Mouse (Mus musculus) hindbrain, embryonic 15.5 days (tissue): ENCODE results near the gene Myo15b. TPM values are rescaled to one million over a fixed set of nuclear protein-coding genes. Genes with fewer than 3 reads are reported as not detected.

Experiments
- ATAC-seq: fragments of 200-750 bp; cut with Nextera tagmentation; 2 replicates; pipeline ENCODE4 v1.8.0; 2017; ENCODE audit warnings: low read depth, moderate number of reproducible peaks, moderate TSS enrichment; ENCODE audit not compliant: low FRiP score
- H3K27ac ChIP-seq: fragments of 300-500 bp; sonication (generic); replicated peaks from 2 replicates; pipeline ENCODE4 v1.5.1; 2015; ENCODE audit warnings: mild to moderate bottlenecking, inconsistent platforms
- H3K27me3 ChIP-seq: fragments of 300-500 bp; sonication (generic); 2 replicates; pipeline ENCODE4 v1.6.1; 2015; ENCODE audit warnings: control low read depth, inconsistent platforms
- H3K36me3 ChIP-seq: fragments of 300-500 bp; sonication (generic); 2 replicates; pipeline ENCODE4 v1.6.1; 2015; ENCODE audit warnings: control low read depth, inconsistent platforms
- H3K4me1 ChIP-seq: fragments of 300-500 bp; sonication (generic); replicated peaks from 2 replicates; pipeline ENCODE4 v1.6.1; 2015; ENCODE audit warnings: control low read depth, inconsistent platforms
- H3K4me2 ChIP-seq: fragments of 300-500 bp; sonication (generic); 2 replicates; pipeline ENCODE4 v1.6.1; 2015; ENCODE audit warnings: moderate library complexity, mild to moderate bottlenecking, inconsistent platforms
- H3K4me3 ChIP-seq: fragments of 300-500 bp; sonication (generic); 2 replicates; pipeline ENCODE4 v1.5.1; 2015; ENCODE audit warnings: mild to moderate bottlenecking, inconsistent platforms
- H3K9ac ChIP-seq: fragments of 300-500 bp; sonication (generic); 2 replicates; pipeline ENCODE4 v1.6.1; 2015; ENCODE audit warnings: inconsistent platforms
- H3K9me3 ChIP-seq: fragments of 300-500 bp; sonication (generic); 2 replicates; pipeline ENCODE4 v1.6.1; 2016; ENCODE audit warnings: control low read depth, inconsistent platforms
- WGBS: fragments of 180-500 bp; shearing (Covaris S2); methylation state at CpG from one replicate; pipeline ENCODE4 v1.1.7; 2015; 5-methylcytosine and 5-hydroxymethylcytosine counted together
- polyA plus RNA-seq: library from polyadenylated mRNA; unstranded; fragments of >200 nt; fragmentation: Nextera tagmentation; extraction: Ambion mirVana; gene quantifications from 2 replicates; pipeline ENCODE4 v1.2.1, GENCODE M21; 2015

Gene Myo15b
- polyA plus RNA-seq, 1 experiment from 2014 or later = 0.19 TPM

- H3K4me3 ChIP-seq = no peak overlapping the region
- WGBS = 92% methylated on average over 16 of the region's 16 CpGs
- H3K36me3 ChIP-seq = peaks cover 38% of the 10 kb centered on the region
- no peak for ATAC-seq
- H3K27ac ChIP-seq = no peak overlapping the region
- peaks cover 27% of the 10 kb centered on the region for H3K4me1 ChIP-seq
- H3K9ac ChIP-seq = no peak overlapping the region
- no peak overlapping the region for H3K4me2 ChIP-seq
- H3K27me3 ChIP-seq = peaks cover 28% of the 10 kb centered on the region
- no peaks in the 10 kb centered on the region for H3K9me3 ChIP-seq
These were observed 38.1 kb upstream of the Myo15b start for GRCm38 (mm10) chr11:115819915-115820623.

- no peak overlapping the region for H3K4me2 ChIP-seq
- no peak overlapping the region for H3K4me3 ChIP-seq
- no peaks in the 10 kb centered on the region for H3K9me3 ChIP-seq
- no peak overlapping the region for H3K9ac ChIP-seq
- WGBS = 86% methylated on average over 4 of the region's 4 CpGs
- no peak overlapping the region for H3K27ac ChIP-seq
- peaks cover 37% of the 10 kb centered on the region for H3K27me3 ChIP-seq
- ATAC-seq = 0 out of 2 replicates have a peak, but pooled peaks have one; percentile 9
- peaks cover 18% of the 10 kb centered on the region for H3K4me1 ChIP-seq
- H3K36me3 ChIP-seq = peaks cover 38% of the 10 kb centered on the region
These were observed 37.2 kb upstream of the Myo15b start for GRCm38 (mm10) chr11:115821001-115821400.

DNA sequence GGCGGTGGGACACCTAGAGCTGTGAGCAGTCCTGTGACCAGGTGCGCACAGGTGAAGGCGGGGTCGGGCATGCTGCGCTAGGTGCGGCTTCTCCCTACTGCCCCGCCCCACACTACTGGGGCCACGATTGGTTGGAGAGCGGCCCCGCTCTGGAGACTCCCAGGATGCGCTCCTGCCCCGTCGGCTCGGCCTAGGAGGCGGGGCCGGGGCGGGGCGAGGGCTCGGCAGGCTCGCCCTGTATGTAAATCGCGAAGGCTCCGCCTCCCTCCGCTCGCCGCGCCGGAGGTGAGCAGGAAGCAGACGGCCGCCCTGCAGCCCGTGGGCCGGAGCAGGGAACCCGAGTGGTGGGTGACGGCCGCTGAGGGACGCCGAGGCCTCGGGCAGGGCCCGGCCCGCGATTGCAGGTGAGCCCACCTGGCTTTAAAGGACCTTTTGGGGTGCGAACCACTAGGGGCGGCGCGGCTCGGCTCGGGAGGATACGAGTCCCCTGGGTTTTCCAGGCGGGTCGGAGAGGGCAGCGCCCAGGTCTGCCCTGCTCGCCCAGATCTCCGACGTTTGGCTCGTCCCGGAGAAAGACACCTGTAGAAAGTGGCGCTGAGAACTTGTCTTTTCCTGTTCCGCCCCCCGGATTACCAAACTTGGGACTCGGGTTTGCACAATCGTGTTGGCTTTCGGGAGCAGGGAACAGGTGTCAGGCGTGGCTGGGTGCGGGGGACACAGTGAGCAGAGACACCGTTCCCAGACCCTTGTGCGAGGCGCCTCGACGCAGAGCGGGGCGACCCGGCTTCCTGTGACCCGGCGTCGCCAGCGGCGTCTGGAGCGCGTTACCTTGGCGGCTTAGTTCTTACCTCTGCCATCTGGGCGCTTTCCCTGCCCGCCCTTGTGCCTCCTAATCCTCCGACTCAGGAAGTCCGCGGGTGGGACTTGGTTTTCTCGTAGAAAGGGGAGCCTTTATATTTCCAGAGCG lies 34.1 kb upstream of the Myo15b start, which contains the start of gene Llgl2:
TSS of gene Llgl2 (plus strand) at position 276 of the 967 bp plus-strand sequence.
- Histone ChIP-seq H3K4me3 (peak within 1 kb of the TSS; percentile 55), H3K27ac (no peak within 1 kb of the TSS), H3K9me3 (no peaks in the 10 kb centered on the region), H3K4me2 (peak within 1 kb of the TSS; percentile 95), H3K4me1 (peaks cover 12% of the 10 kb centered on the region), H3K9ac (peak within 1 kb of the TSS; percentile 39), H3K36me3 (peaks cover 28% of the 10 kb centered on the region), H3K27me3 (peaks cover 47% of the 10 kb centered on the region)
- WGBS = under 1% methylated on average over 86 of the region's 87 CpGs
- peak; percentile 79; the same call in 1 of the 2 replicates for ATAC-seq

GRCm38 (mm10) chr11:115824813-115825212 lies 33.4 kb upstream of the Myo15b start:
- ATAC-seq = no peak
- Histone ChIP-seq H3K36me3 (peaks cover 24% of the 10 kb centered on the region), H3K27me3 (peaks cover 49% of the 10 kb centered on the region), H3K9me3 (no peaks in the 10 kb centered on the region), H3K9ac (no peak overlapping the region), H3K27ac (no peak overlapping the region), H3K4me1 (peaks cover 12% of the 10 kb centered on the region), H3K4me3 (0 out of 2 replicates have a peak overlapping the region, but pooled peaks have one; percentile 55), H3K4me2 (peak overlapping the region; percentile 95)
- 17% methylated on average over 11 of the region's 11 CpGs for WGBS

DNA sequence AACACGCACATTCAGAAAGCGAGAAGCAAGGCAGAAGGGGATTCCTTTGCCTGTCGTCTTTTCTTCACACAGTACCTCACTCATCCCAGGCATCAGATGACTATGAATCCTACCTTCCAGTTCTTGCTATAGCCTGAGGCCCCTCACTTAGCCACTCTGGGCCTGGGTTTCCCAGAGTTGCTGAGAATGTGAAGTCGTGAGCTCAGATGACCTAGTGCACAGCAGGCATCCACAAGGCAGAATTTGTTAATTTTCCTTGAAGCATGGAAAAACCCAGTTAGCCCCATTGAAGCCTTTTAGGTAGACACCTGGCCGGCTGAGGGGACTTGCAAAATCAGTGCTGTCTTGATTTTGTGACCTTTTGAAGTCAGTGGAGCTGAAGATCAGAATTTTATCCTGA lies 31.7 kb upstream of the Myo15b start:
- Histone ChIP-seq H3K9ac (no peak overlapping the region), H3K4me3 (no peak overlapping the region), H3K4me1 (peaks cover 12% of the 10 kb centered on the region), H3K27me3 (peaks cover 64% of the 10 kb centered on the region), H3K27ac (no peak overlapping the region), H3K4me2 (no peak overlapping the region), H3K36me3 (peaks cover 12% of the 10 kb centered on the region; the same call in 1 of the 2 replicates), H3K9me3 (no peaks in the 10 kb centered on the region)
- WGBS = 45% methylated on average over 5 of the region's 5 CpGs
- ATAC-seq = no peak

DNA sequence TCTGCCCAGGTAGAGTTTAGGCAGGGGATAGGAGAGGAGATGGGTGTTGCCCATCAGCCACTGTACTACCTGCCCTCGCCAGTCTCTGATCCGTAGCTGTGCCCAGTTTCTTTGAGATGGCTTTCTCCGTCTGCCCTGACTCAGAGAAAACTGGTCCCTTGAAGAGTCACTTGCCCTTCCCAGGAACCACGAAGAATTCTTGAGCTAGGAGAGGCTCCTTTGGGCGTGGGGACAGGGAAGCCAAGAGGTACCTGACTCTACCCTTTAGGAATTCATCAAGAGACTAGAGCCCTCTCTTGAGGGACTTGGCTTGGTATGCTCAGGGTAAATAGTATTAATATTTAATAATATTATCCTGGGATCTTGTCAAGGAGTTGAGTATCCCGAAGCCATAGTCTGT lies 30.6 kb upstream of the Myo15b start:
- 88% methylated on average over 6 of the region's 6 CpGs for WGBS
- no peak for ATAC-seq
- no peak overlapping the region for H3K27ac ChIP-seq
- no peak overlapping the region for H3K4me3 ChIP-seq
- H3K4me2 ChIP-seq = no peak overlapping the region
- H3K9ac ChIP-seq = no peak overlapping the region
- H3K36me3 ChIP-seq = peaks cover 1% of the 10 kb centered on the region; the same call in 1 of the 2 replicates
- no peaks in the 10 kb centered on the region for H3K9me3 ChIP-seq
- peaks cover 64% of the 10 kb centered on the region for H3K27me3 ChIP-seq
- H3K4me1 ChIP-seq = peaks cover 12% of the 10 kb centered on the region

GRCm38 (mm10) chr11:115829036-115829435 lies 29.2 kb upstream of the Myo15b start:
- H3K4me3 ChIP-seq = no peak overlapping the region
- no peaks in the 10 kb centered on the region for H3K36me3 ChIP-seq
- no peak overlapping the region for H3K4me2 ChIP-seq
- peaks cover 5% of the 10 kb centered on the region for H3K4me1 ChIP-seq
- no peak overlapping the region for H3K27ac ChIP-seq
- H3K9ac ChIP-seq = no peak overlapping the region
- H3K27me3 ChIP-seq = peaks cover 51% of the 10 kb centered on the region
- WGBS = 78% methylated on average over 4 of the region's 4 CpGs
- no peaks in the 10 kb centered on the region for H3K9me3 ChIP-seq
- no peak for ATAC-seq

GRCm38 (mm10) chr11:115830550-115831325 lies 27.5 kb upstream of the Myo15b start:
- Histone ChIP-seq H3K4me3 (no peak overlapping the region), H3K27ac (no peak overlapping the region), H3K36me3 (no peaks in the 10 kb centered on the region), H3K9me3 (no peaks in the 10 kb centered on the region), H3K4me1 (no peaks in the 10 kb centered on the region), H3K27me3 (peaks cover 34% of the 10 kb centered on the region), H3K9ac (no peak overlapping the region), H3K4me2 (no peak overlapping the region)
- ATAC-seq = no peak
- WGBS = 23% methylated on average over 25 of the region's 25 CpGs

- WGBS = 47% methylated on average over 3 of the region's 3 CpGs
- H3K27ac ChIP-seq = no peak overlapping the region
- H3K36me3 ChIP-seq = no peaks in the 10 kb centered on the region
- H3K4me3 ChIP-seq = no peak overlapping the region
- no peak overlapping the region for H3K4me2 ChIP-seq
- no peaks in the 10 kb centered on the region for H3K9me3 ChIP-seq
- no peak overlapping the region for H3K9ac ChIP-seq
- peaks cover 28% of the 10 kb centered on the region for H3K27me3 ChIP-seq
- no peak for ATAC-seq
- no peaks in the 10 kb centered on the region for H3K4me1 ChIP-seq
These were observed 26.7 kb upstream of the Myo15b start for GRCm38 (mm10) chr11:115831518-115831917.

DNA sequence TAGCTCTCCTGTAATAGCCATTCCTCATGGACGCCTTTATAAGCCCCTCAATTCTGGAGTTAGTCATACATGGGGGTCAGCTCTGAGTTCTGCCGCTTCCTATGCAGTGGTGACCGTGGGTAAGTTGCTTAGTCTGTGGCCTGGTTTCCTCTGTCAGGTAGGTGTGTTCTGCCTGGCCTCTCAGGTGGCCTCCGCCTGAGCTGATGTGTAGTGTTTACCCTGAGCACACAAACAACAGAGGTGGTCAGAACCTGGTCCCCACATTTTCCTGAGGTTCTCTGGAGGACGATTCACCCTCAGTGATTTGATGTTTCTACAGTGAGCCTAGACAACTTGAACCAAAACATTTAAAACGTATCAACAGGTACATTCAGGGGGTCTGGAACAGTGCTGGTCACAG lies 26.1 kb upstream of the Myo15b start:
- no peak overlapping the region for H3K4me3 ChIP-seq
- H3K9ac ChIP-seq = no peak overlapping the region
- H3K27ac ChIP-seq = no peak overlapping the region
- H3K27me3 ChIP-seq = peaks cover 25% of the 10 kb centered on the region
- no peaks in the 10 kb centered on the region for H3K9me3 ChIP-seq
- 68% methylated on average over 6 of the region's 6 CpGs for WGBS
- H3K4me1 ChIP-seq = no peaks in the 10 kb centered on the region
- no peak overlapping the region for H3K4me2 ChIP-seq
- no peaks in the 10 kb centered on the region for H3K36me3 ChIP-seq
- ATAC-seq = no peak

DNA sequence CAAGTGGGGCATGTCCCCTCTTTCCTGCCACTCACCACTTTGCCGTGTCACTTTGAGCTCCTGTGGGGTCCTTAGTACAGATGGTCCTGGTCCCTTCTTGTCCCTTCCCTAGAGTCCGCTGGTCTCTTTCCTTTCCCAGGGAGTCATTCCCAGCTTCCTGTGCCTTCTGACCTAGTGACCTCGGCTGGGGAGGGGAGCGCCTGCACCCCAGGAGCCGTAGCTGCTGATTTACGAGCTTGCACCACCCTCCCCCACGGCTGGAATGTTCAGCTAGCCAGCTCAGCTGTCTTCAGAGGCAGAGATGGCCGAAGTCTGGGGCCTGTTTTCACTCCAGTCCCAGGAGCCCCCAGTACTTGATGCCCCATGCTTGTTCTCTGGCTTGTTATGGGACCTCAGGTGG lies 25.7 kb upstream of the Myo15b start:
- no peak for ATAC-seq
- no peak overlapping the region for H3K4me3 ChIP-seq
- no peak overlapping the region for H3K27ac ChIP-seq
- H3K9ac ChIP-seq = no peak overlapping the region
- H3K9me3 ChIP-seq = no peaks in the 10 kb centered on the region
- H3K27me3 ChIP-seq = peaks cover 24% of the 10 kb centered on the region
- H3K4me1 ChIP-seq = no peaks in the 10 kb centered on the region
- no peak overlapping the region for H3K4me2 ChIP-seq
- 11% methylated on average over 8 of the region's 8 CpGs for whole genome bisulfite sequencing
- no peaks in the 10 kb centered on the region for H3K36me3 ChIP-seq
